15 mouse cellular contexts compared by ENCODE assay signal in genomic region chr3:152579984-152580591, GRCm38 (mm10).
"Had no signal": no experiment of that assay in that cellular context is flagged by ENCODE, and none has a peak within 500 bp of the region (broad histone marks: within the 10 kb centered on the region; RNA-seq: fewer than 3 reads in every experiment).

No protein-coding gene starts in this region.

- H3K4me3 ChIP-seq: intestine, embryonic 15.5 days; kidney, embryonic 15.5 days; limb, embryonic 12.5 days; liver, embryonic 13.5 days; megakaryocyte, embryonic 14.5 days; midbrain, embryonic 15.5 days; neural tube, embryonic 12.5 days; stomach, embryonic 15.5 days had no signal

- H3K27ac ChIP-seq: intestine, embryonic 15.5 days; kidney, embryonic 15.5 days; limb, embryonic 12.5 days; liver, embryonic 13.5 days; macrophage; midbrain, embryonic 15.5 days; neural tube, embryonic 12.5 days; stomach, embryonic 15.5 days had no signal

- H3K9me3 ChIP-seq: intestine, embryonic 15.5 days; kidney, embryonic 15.5 days; limb, embryonic 12.5 days; liver, embryonic 13.5 days; megakaryocyte, embryonic 14.5 days; midbrain, embryonic 15.5 days; neural tube, embryonic 12.5 days; stomach, embryonic 15.5 days had no signal

- H3K27me3 ChIP-seq: intestine, embryonic 15.5 days; kidney, embryonic 15.5 days; limb, embryonic 12.5 days; liver, embryonic 13.5 days; midbrain, embryonic 15.5 days; neural tube, embryonic 12.5 days; stomach, embryonic 15.5 days had no signal

- DNase-seq: kidney, adult 2 months; kidney, postnatal 14 days; liver; liver, embryonic 13.5 days; liver, postnatal 0 days; thymus, adult 2 months; thymus, postnatal 36 days had no signal

- H3K4me1 ChIP-seq: intestine, embryonic 15.5 days; kidney, embryonic 15.5 days; limb, embryonic 12.5 days; liver, embryonic 13.5 days; megakaryocyte, embryonic 14.5 days; neural tube, embryonic 12.5 days; stomach, embryonic 15.5 days had no signal

- H3K36me3 ChIP-seq: intestine, embryonic 15.5 days; kidney, embryonic 15.5 days; limb, embryonic 12.5 days; liver, embryonic 13.5 days; midbrain, embryonic 15.5 days; neural tube, embryonic 12.5 days; stomach, embryonic 15.5 days had no signal
